Mouse (Mus musculus) hindbrain, embryonic 12.5 days (tissue): ENCODE measurements around the gene Notch3. TPM values are rescaled to one million over a fixed set of nuclear protein-coding genes. Genes with fewer than 3 reads are reported as not detected.
"Not testable (repeated sequence)": the region's sequence is repeated elsewhere in the genome, so short reads cannot be mapped to it uniquely, and the experiment has no call there.

Experiments used
- ATAC-seq: fragments of 200-750 bp; cut with Nextera tagmentation; 2 replicates; pipeline ENCODE4 v1.8.0; 2017; ENCODE audit warnings: moderate TSS enrichment; ENCODE audit not compliant: low FRiP score
- H3K27ac ChIP-seq: fragments of 300-500 bp; sonication (generic); 2 replicates; pipeline ENCODE4 v1.5.1; 2016; ENCODE audit warnings: mild to moderate bottlenecking
- H3K27me3 ChIP-seq: fragments of 300-500 bp; sonication (generic); 2 replicates; pipeline ENCODE4 v1.6.1; 2016; ENCODE audit warnings: mild to moderate bottlenecking
- H3K36me3 ChIP-seq: fragments of 300-500 bp; sonication (generic); 2 replicates; pipeline ENCODE4 v1.6.1; 2016; ENCODE audit warnings: mild to moderate bottlenecking
- H3K4me1 ChIP-seq: fragments of 300-500 bp; sonication (generic); 2 replicates; pipeline ENCODE4 v1.6.1; 2016
- H3K4me2 ChIP-seq: fragments of 300-500 bp; sonication (generic); replicated peaks from 2 replicates; pipeline ENCODE4 v1.6.1; 2016; ENCODE audit warnings: mild to moderate bottlenecking
- H3K4me3 ChIP-seq: fragments of 300-500 bp; sonication (generic); 2 replicates; pipeline ENCODE4 v1.5.1; 2016; ENCODE audit warnings: mild to moderate bottlenecking
- H3K9ac ChIP-seq: fragments of 300-500 bp; sonication (generic); 2 replicates; pipeline ENCODE4 v1.6.1; 2016; ENCODE audit warnings: mild to moderate bottlenecking, moderate library complexity
- H3K9me3 ChIP-seq: fragments of 300-500 bp; sonication (generic); replicated peaks from 2 replicates; pipeline ENCODE4 v1.6.1; 2016; ENCODE audit warnings: mild to moderate bottlenecking
- WGBS: fragments of 180-500 bp; shearing (Covaris S2); methylation state at CpG from one replicate; pipeline ENCODE4 v1.1.7; 2016; 5-methylcytosine and 5-hydroxymethylcytosine counted together
- polyA plus RNA-seq: library from polyadenylated mRNA; unstranded; fragments of >200 nt; fragmentation: Nextera tagmentation; extraction: Ambion mirVana; gene quantifications from 2 replicates; pipeline ENCODE4 v1.2.1, GENCODE M21; 2016

The Notch3 gene
- polyA plus RNA-seq: 23.6 TPM in 2 replicates

GRCm38 (mm10) chr17:32166687-32167086 is at the start of gene Notch3:
TSS of gene Notch3 (minus strand) at chr17:32166852.
- Histone ChIP-seq H3K9ac (peak within 1 kb of the TSS; percentile 73), H3K36me3 (no peaks in the 10 kb centered on the region), H3K4me2 (peak within 1 kb of the TSS; percentile 86), H3K9me3 (no peaks in the 10 kb centered on the region), H3K4me1 (peaks cover 48% of the 10 kb centered on the region), H3K4me3 (peak within 1 kb of the TSS; percentile 62), H3K27ac (peak within 1 kb of the TSS; percentile 92), H3K27me3 (no peaks in the 10 kb centered on the region; the same call in 1 of the 2 replicates)
- under 1% methylated on average over 26 of the region's 39 CpGs for WGBS
- ATAC-seq: peak; percentile 24

GRCm38 (mm10) chr17:32215587-32215986 is 48.9 kb upstream of the Notch3 start:
- 65% methylated on average over 4 of the region's 4 CpGs for WGBS
- H3K9me3 ChIP-seq: not testable (repeated sequence)

GRCm38 (mm10) chr17:32211554-32211953 is 44.9 kb upstream of the Notch3 start:
- 93% methylated on average over 6 of the region's 6 CpGs for WGBS
- H3K4me3 ChIP-seq, H3K9ac ChIP-seq, H3K4me2 ChIP-seq, ATAC-seq, H3K27me3 ChIP-seq, H3K4me1 ChIP-seq, H3K27ac ChIP-seq, H3K9me3 ChIP-seq: not testable (repeated sequence)
- H3K36me3 ChIP-seq: peaks cover 88% of the 10 kb centered on the region

More at GRCm38 (mm10) chr17:32215587-32215986, 48.9 kb upstream of the Notch3 start:
- peaks cover 76% of the 10 kb centered on the region for H3K36me3 ChIP-seq
- H3K4me3 ChIP-seq, H3K4me2 ChIP-seq, H3K27me3 ChIP-seq, H3K27ac ChIP-seq, ATAC-seq, H3K4me1 ChIP-seq, H3K9ac ChIP-seq: not testable (repeated sequence)

GRCm38 (mm10) chr17:32209752-32210151 is 43.1 kb upstream of the Notch3 start:
- Histone ChIP-seq H3K27ac (no peak overlapping the region), H3K4me2 (no peak overlapping the region), H3K4me3 (no peak overlapping the region), H3K27me3 (no peaks in the 10 kb centered on the region), H3K36me3 (peaks cover 88% of the 10 kb centered on the region), H3K9ac (no peak overlapping the region), H3K4me1 (peaks cover 6% of the 10 kb centered on the region), H3K9me3 (no peaks in the 10 kb centered on the region)
- ATAC-seq: peak; percentile 74; the same call in 1 of the 2 replicates
- WGBS: 46% methylated on average over 3 of the region's 3 CpGs

- Histone ChIP-seq H3K9ac (no peak overlapping the region), H3K36me3 (peaks cover 88% of the 10 kb centered on the region), H3K9me3 (no peaks in the 10 kb centered on the region), H3K4me1 (peaks cover 6% of the 10 kb centered on the region), H3K4me2 (no peak overlapping the region), H3K4me3 (no peak overlapping the region), H3K27ac (peak overlapping the region; percentile 31; the same call in 1 of the 2 replicates), H3K27me3 (no peaks in the 10 kb centered on the region)
- ATAC-seq: no peak
- 72% methylated on average over 6 of the region's 6 CpGs for WGBS
Observed at GRCm38 (mm10) chr17:32209144-32209543, 42.5 kb upstream of the Notch3 start.

- no peak overlapping the region for H3K9ac ChIP-seq
- H3K36me3 ChIP-seq: peaks cover 88% of the 10 kb centered on the region
- no peak overlapping the region for H3K4me2 ChIP-seq
- H3K9me3 ChIP-seq: no peaks in the 10 kb centered on the region
- no peak overlapping the region for H3K27ac ChIP-seq
- H3K27me3 ChIP-seq: no peaks in the 10 kb centered on the region
- ATAC-seq: no peak
- H3K4me1 ChIP-seq: peaks cover 6% of the 10 kb centered on the region
- WGBS: 77% methylated on average over 5 of the region's 5 CpGs
- H3K4me3 ChIP-seq: no peak overlapping the region
Observed at GRCm38 (mm10) chr17:32207586-32208245, 41.1 kb upstream of the Notch3 start.

GRCm38 (mm10) chr17:32205345-32205744 is 38.7 kb upstream of the Notch3 start:
- Histone ChIP-seq H3K4me1 (peaks cover 6% of the 10 kb centered on the region), H3K27ac (no peak overlapping the region), H3K9me3 (no peaks in the 10 kb centered on the region), H3K4me2 (no peak overlapping the region), H3K27me3 (no peaks in the 10 kb centered on the region), H3K9ac (no peak overlapping the region), H3K36me3 (peaks cover 89% of the 10 kb centered on the region), H3K4me3 (no peak overlapping the region)
- no peak for ATAC-seq
- 90% methylated on average over 3 of the region's 3 CpGs for WGBS

GRCm38 (mm10) chr17:32202972-32203371 is 36.3 kb upstream of the Notch3 start:
- Histone ChIP-seq H3K4me1 (no peaks in the 10 kb centered on the region), H3K9ac (no peak overlapping the region), H3K4me3 (no peak overlapping the region), H3K27me3 (no peaks in the 10 kb centered on the region), H3K36me3 (peaks cover 96% of the 10 kb centered on the region), H3K9me3 (no peaks in the 10 kb centered on the region), H3K27ac (no peak overlapping the region), H3K4me2 (no peak overlapping the region)
- no peak for ATAC-seq
- 90% methylated on average over 3 of the region's 3 CpGs for WGBS

- peaks cover 97% of the 10 kb centered on the region for H3K36me3 ChIP-seq
- no peak overlapping the region for H3K9ac ChIP-seq
- H3K9me3 ChIP-seq: no peaks in the 10 kb centered on the region
- no peaks in the 10 kb centered on the region for H3K27me3 ChIP-seq
- no peak overlapping the region for H3K4me3 ChIP-seq
- no peak overlapping the region for H3K4me2 ChIP-seq
- no peak overlapping the region for H3K27ac ChIP-seq
- no peaks in the 10 kb centered on the region for H3K4me1 ChIP-seq
- no peak for ATAC-seq
- 91% methylated on average over 3 of the region's 5 CpGs for WGBS
Observed at GRCm38 (mm10) chr17:32201086-32201485, 34.4 kb upstream of the Notch3 start.

- Histone ChIP-seq H3K4me3 (no peak overlapping the region), H3K4me2 (no peak overlapping the region), H3K9me3 (no peaks in the 10 kb centered on the region), H3K4me1 (no peaks in the 10 kb centered on the region), H3K9ac (no peak overlapping the region), H3K27ac (no peak overlapping the region), H3K27me3 (no peaks in the 10 kb centered on the region), H3K36me3 (peaks cover 98% of the 10 kb centered on the region)
- WGBS: 96% methylated on average over 2 of the region's 2 CpGs
- ATAC-seq: no peak
Observed at GRCm38 (mm10) chr17:32199796-32200195, 33.1 kb upstream of the Notch3 start.

- Histone ChIP-seq H3K4me1 (no peaks in the 10 kb centered on the region), H3K27ac (no peak overlapping the region), H3K9me3 (no peaks in the 10 kb centered on the region), H3K9ac (no peak overlapping the region), H3K4me2 (no peak overlapping the region), H3K36me3 (peaks cover 71% of the 10 kb centered on the region), H3K4me3 (no peak overlapping the region), H3K27me3 (no peaks in the 10 kb centered on the region)
- no peak for ATAC-seq
- 82% methylated on average over 14 of the region's 14 CpGs for WGBS
Observed at GRCm38 (mm10) chr17:32197156-32197555, 30.5 kb upstream of the Notch3 start.

- Histone ChIP-seq H3K4me2 (no peak overlapping the region), H3K9me3 (no peaks in the 10 kb centered on the region), H3K9ac (no peak overlapping the region), H3K4me3 (no peak overlapping the region), H3K36me3 (peaks cover 57% of the 10 kb centered on the region), H3K27ac (no peak overlapping the region), H3K4me1 (no peaks in the 10 kb centered on the region), H3K27me3 (no peaks in the 10 kb centered on the region)
- WGBS: 93% methylated on average over 5 of the region's 5 CpGs
- ATAC-seq: no peak
Observed at GRCm38 (mm10) chr17:32195725-32196124, 29.1 kb upstream of the Notch3 start.

- ATAC-seq: no peak
- peaks cover 19% of the 10 kb centered on the region for H3K27me3 ChIP-seq
- WGBS: 83% methylated on average over 5 of the region's 5 CpGs
- no peak overlapping the region for H3K4me3 ChIP-seq
- no peak overlapping the region for H3K4me2 ChIP-seq
- H3K9me3 ChIP-seq: no peaks in the 10 kb centered on the region
- peaks cover 30% of the 10 kb centered on the region for H3K36me3 ChIP-seq
- H3K27ac ChIP-seq: no peak overlapping the region
- no peak overlapping the region for H3K9ac ChIP-seq
- H3K4me1 ChIP-seq: peaks cover 17% of the 10 kb centered on the region
Observed at GRCm38 (mm10) chr17:32193010-32193409, 26.4 kb upstream of the Notch3 start.
